Mouse (Mus musculus) lung, embryonic 14.5 days (tissue): ENCODE measurements around the gene Tex264. TPM values are rescaled to one million over a fixed set of nuclear protein-coding genes. Genes with fewer than 3 reads are reported as not detected.
A peak's percentile ranks its signal among the peaks of the same experiment; 100 is the strongest.

Source experiments
- ATAC-seq: fragments of 200-750 bp; cut with Nextera tagmentation; 2 replicates; pipeline ENCODE4 v1.8.0; 2017; ENCODE audit warnings: mild to moderate bottlenecking, moderate TSS enrichment, moderate library complexity; ENCODE audit not compliant: insufficient read depth
- DNase-seq: peaks from one replicate; pipeline ENCODE4 v3.0.0-alpha.2; 2015
- H3K27ac ChIP-seq: fragments of 300-500 bp; sonication (generic); 2 replicates; pipeline ENCODE4 v1.5.1; 2014; ENCODE audit warnings: low read depth, mild to moderate bottlenecking, moderate library complexity
- H3K27me3 ChIP-seq: fragments of 300-500 bp; sonication (generic); 2 replicates; pipeline ENCODE4 v1.6.1; 2014; ENCODE audit warnings: low read length, control low read depth; ENCODE audit not compliant: insufficient read depth
- H3K36me3 ChIP-seq: fragments of 300-500 bp; sonication (generic); 2 replicates; pipeline ENCODE4 v1.6.1; 2014; ENCODE audit warnings: control low read depth; ENCODE audit not compliant: insufficient read depth
- H3K4me1 ChIP-seq: fragments of 300-500 bp; sonication (generic); 2 replicates; pipeline ENCODE4 v1.6.1; 2014; ENCODE audit warnings: antibody characterized with exemption, control low read depth; ENCODE audit not compliant: insufficient read depth
- H3K4me2 ChIP-seq: fragments of 300-500 bp; sonication (generic); 2 replicates; pipeline ENCODE4 v1.6.1; 2014; ENCODE audit warnings: mild to moderate bottlenecking
- H3K4me3 ChIP-seq: fragments of 300-500 bp; sonication (generic); 2 replicates; pipeline ENCODE4 v1.5.1; 2014; ENCODE audit warnings: low read depth, low read length
- H3K9ac ChIP-seq: fragments of 300-500 bp; sonication (generic); 2 replicates; pipeline ENCODE4 v1.6.1; 2014
- H3K9me3 ChIP-seq: fragments of 300-500 bp; sonication (generic); 2 replicates; pipeline ENCODE4 v1.6.1; 2016; ENCODE audit warnings: low read depth, low read length, control low read depth
- CTCF ChIP-seq: IDR thresholded peaks from 2 replicates; pipeline ENCODE4 v1.5.1; 2016; ENCODE audit warnings: antibody characterized with exemption, low read depth
- WGBS: fragments of 180-500 bp; shearing (Covaris S2); extraction: QIAGEN DNeasy Blood & Tissue Kit; methylation state at CpG from one replicate; pipeline ENCODE4 v1.1.7; 2014; 5-methylcytosine and 5-hydroxymethylcytosine counted together
- polyA plus RNA-seq: library from polyadenylated mRNA; unstranded; fragments of >200 nt; fragmentation: Nextera tagmentation; extraction: Ambion mirVana; gene quantifications from 2 replicates; pipeline ENCODE4 v1.2.1, GENCODE M21; 2014

The Tex264 gene
- polyA plus RNA-seq, 1 experiment from 2014 or later, result 47.8 TPM

- Histone ChIP-seq H3K27ac (no peak overlapping the region), H3K4me3 (no peak overlapping the region), H3K4me2 (no peak overlapping the region), H3K9ac (no peak overlapping the region), H3K36me3 (peaks cover 61% of the 10 kb centered on the region; the same call in 1 of the 2 replicates), H3K9me3 (no peaks in the 10 kb centered on the region), H3K27me3 (no peaks in the 10 kb centered on the region), H3K4me1 (no peaks in the 10 kb centered on the region)
- WGBS, result 83% methylated on average over 4 of the region's 4 CpGs
- no peak for TF ChIP-seq CTCF
- DNase-seq (no peak), ATAC-seq (no peak)
These were observed 21.3 kb downstream of the Tex264 start for GRCm38 (mm10) chr9:106664433-106664832.

DNA sequence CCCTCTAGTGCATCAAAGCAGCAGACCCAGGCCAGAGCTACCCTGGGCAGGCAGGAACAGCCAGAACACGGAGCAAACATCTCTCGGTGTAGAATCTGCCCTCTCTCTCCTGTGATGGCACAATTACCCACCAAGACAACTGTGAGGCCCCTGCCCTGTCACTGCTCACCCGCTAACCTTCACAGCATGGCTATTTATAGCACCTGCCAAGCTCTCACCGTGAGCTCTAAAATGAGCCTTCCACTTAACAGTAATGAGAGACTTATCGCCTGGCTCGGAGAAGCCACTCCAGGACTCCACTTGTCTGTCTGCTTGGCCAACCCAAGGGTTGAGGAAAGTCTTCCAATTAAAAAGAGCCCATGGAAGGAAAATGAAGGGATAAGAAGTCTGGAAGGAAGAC lies 22.5 kb downstream of the Tex264 start:
- TF ChIP-seq CTCF, result no peak
- no peak for ATAC-seq
- WGBS, result 82% methylated on average over 6 of the region's 6 CpGs

DNA sequence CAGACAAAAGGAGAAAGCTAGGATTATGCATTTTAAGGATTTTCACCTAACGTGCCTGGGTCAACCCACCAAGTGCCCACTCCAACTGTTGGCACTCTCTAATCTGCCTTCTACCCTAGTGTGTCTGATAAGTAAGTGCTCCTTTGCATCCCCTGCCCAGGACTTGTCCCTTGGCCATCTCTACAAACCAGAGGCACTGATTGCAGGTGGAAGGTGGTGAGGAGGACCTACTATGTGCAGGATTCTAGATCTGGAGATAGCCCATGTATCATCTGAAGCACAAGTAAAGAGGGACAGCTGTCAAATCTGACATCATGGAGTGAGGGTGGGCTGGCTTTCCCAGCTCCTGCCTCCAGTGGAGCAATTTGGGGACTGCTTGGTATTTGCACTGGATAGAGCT lies 25.8 kb downstream of the Tex264 start:
- no peaks in the 10 kb centered on the region for H3K9me3 ChIP-seq
- H3K4me3 ChIP-seq, result no peak overlapping the region
- H3K4me2 ChIP-seq, result no peak overlapping the region
- no peak for DNase-seq
- H3K4me1 ChIP-seq, result no peaks in the 10 kb centered on the region
- H3K27me3 ChIP-seq, result peaks cover 16% of the 10 kb centered on the region; the same call in 1 of the 2 replicates
- no peak overlapping the region for H3K27ac ChIP-seq
- no peak for TF ChIP-seq CTCF
- 83% methylated on average over 1 of the region's 1 CpGs for WGBS
- H3K9ac ChIP-seq, result no peak overlapping the region
- H3K36me3 ChIP-seq, result peaks cover 33% of the 10 kb centered on the region; the same call in 1 of the 2 replicates
- no peak for ATAC-seq

More for the DNA sequence above, 22.5 kb downstream of the Tex264 start:
- H3K36me3 ChIP-seq, result peaks cover 55% of the 10 kb centered on the region; the same call in 1 of the 2 replicates
- H3K27ac ChIP-seq, result no peak overlapping the region
- H3K4me3 ChIP-seq, result no peak overlapping the region
- no peaks in the 10 kb centered on the region for H3K4me1 ChIP-seq
- no peak overlapping the region for H3K9ac ChIP-seq
- H3K27me3 ChIP-seq, result no peaks in the 10 kb centered on the region
- H3K4me2 ChIP-seq, result no peak overlapping the region
- H3K9me3 ChIP-seq, result no peaks in the 10 kb centered on the region
- no peak for DNase-seq

DNA sequence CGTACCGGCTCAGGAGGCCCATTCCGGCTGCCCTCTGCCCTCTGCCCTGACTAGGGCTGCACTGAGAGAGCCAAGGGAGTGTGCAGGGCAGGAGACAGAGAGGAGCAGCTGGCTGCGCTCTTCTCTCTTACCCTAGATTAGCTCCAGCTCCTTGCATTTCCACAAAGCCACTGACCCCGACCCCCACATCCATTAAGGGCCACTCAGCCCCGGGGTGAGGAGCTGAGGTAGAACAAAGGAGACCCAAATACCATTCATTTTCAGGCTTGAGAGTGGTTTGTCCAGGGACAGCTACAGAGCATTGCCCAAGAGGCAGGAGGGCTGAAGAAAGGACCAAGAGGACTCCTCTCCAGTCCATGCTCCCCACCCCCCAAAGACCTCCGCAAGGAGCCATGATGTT lies 26.3 kb downstream of the Tex264 start:
- ATAC-seq, result no peak
- Histone ChIP-seq H3K4me2 (no peak overlapping the region), H3K9me3 (no peaks in the 10 kb centered on the region), H3K4me1 (no peaks in the 10 kb centered on the region), H3K27ac (no peak overlapping the region), H3K27me3 (peaks cover 20% of the 10 kb centered on the region; the same call in 1 of the 2 replicates), H3K4me3 (no peak overlapping the region), H3K36me3 (peaks cover 32% of the 10 kb centered on the region; the same call in 1 of the 2 replicates), H3K9ac (no peak overlapping the region)
- no peak for TF ChIP-seq CTCF
- WGBS, result 59% methylated on average over 7 of the region's 7 CpGs
- no peak for DNase-seq

DNA sequence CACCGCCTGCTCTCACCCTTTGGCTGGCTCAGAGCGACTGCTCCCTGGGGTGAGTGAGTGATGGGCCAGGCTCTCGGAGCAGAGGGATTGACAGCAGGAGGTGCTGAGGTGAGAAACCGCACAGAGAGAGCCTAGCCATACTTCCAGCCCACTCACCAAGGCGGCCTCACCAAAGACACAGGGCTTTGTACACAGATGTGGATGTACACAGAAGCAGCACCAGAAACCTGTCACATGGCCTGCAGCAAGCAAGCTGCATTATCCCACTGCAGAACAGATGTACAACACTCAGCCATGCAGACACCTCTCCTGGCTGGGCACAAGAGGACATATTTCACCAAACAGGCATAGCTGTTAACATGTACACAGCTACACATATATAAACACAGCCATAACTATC lies 28.1 kb downstream of the Tex264 start:
- H3K4me3 ChIP-seq, result no peak overlapping the region
- no peaks in the 10 kb centered on the region for H3K4me1 ChIP-seq
- H3K27ac ChIP-seq, result no peak overlapping the region
- no peak overlapping the region for H3K4me2 ChIP-seq
- peaks cover 20% of the 10 kb centered on the region; the same call in 1 of the 2 replicates for H3K27me3 ChIP-seq
- H3K9me3 ChIP-seq, result no peaks in the 10 kb centered on the region
- H3K36me3 ChIP-seq, result peaks cover 32% of the 10 kb centered on the region; the same call in 1 of the 2 replicates
- no peak overlapping the region for H3K9ac ChIP-seq
- no peak for DNase-seq
- no peak for TF ChIP-seq CTCF
- ATAC-seq, result no peak
- 25% methylated on average over 5 of the region's 5 CpGs for WGBS

- ATAC-seq (no peak), DNase-seq (no peak)
- no peaks in the 10 kb centered on the region for H3K9me3 ChIP-seq
- H3K4me1 ChIP-seq, result no peaks in the 10 kb centered on the region
- peaks cover 27% of the 10 kb centered on the region; the same call in 1 of the 2 replicates for H3K36me3 ChIP-seq
- no peak overlapping the region for H3K4me2 ChIP-seq
- no peak for TF ChIP-seq CTCF
- H3K9ac ChIP-seq, result no peak overlapping the region
- H3K27me3 ChIP-seq, result peaks cover 20% of the 10 kb centered on the region; the same call in 1 of the 2 replicates
- H3K4me3 ChIP-seq, result no peak overlapping the region
- WGBS, result 37% methylated on average over 5 of the region's 5 CpGs
- no peak overlapping the region for H3K27ac ChIP-seq
These were observed 28.9 kb downstream of the Tex264 start for GRCm38 (mm10) chr9:106656820-106657219.

- Histone ChIP-seq H3K4me1 (no peaks in the 10 kb centered on the region), H3K4me2 (peak within 1 kb of the TSS; percentile 58), H3K9ac (no peak within 1 kb of the TSS), H3K9me3 (no peaks in the 10 kb centered on the region), H3K36me3 (peaks cover 21% of the 10 kb centered on the region; the same call in 1 of the 2 replicates), H3K27ac (no peak within 1 kb of the TSS), H3K27me3 (peaks cover 20% of the 10 kb centered on the region; the same call in 1 of the 2 replicates), H3K4me3 (peak within 1 kb of the TSS; percentile 27)
- 2% methylated on average over 39 of the region's 44 CpGs for WGBS
- ATAC-seq, result peak; percentile 89
- DNase-seq, result peak; percentile 91
- TF ChIP-seq CTCF, result no peak
These were observed 29.6 kb downstream of the Tex264 start, which contains the start of gene Grm2 for GRCm38 (mm10) chr9:106655884-106656720. Grm2 (minus strand) TSS chr9:106656082.
